In genomic region chr2:6622082-6622481, GRCm38 (mm10) we compare ENCODE assay signal across 30 mouse cellular contexts.
DNase-seq lines count a peak whose midpoint lies in the region; ATAC-seq lines count a peak whose summit lies in the region.
"Had no signal": no experiment of that assay in that cellular context is flagged by ENCODE, and none has a peak within 500 bp of the region (broad histone marks: within the 10 kb centered on the region; RNA-seq: fewer than 3 reads in every experiment).

No protein-coding gene starts in this region.

- no peak overlapping the region for H3K9ac ChIP-seq in kidney, embryonic 15.5 days
- H3K9ac ChIP-seq: embryonic facial prominence, embryonic 13.5 days; forebrain, embryonic 13.5 days; hindbrain, embryonic 12.5 days; limb, embryonic 13.5 days; liver, embryonic 12.5 days; liver, postnatal 0 days; midbrain, embryonic 13.5 days; stomach, embryonic 15.5 days had no signal

- H3K4me3 ChIP-seq in kidney, embryonic 15.5 days (replicated peaks): no peak overlapping the region
- H3K4me3 ChIP-seq: embryonic facial prominence, embryonic 13.5 days; erythroblast, embryonic 14.5 days; forebrain, embryonic 13.5 days; heart, embryonic 10.5 days; hindbrain, embryonic 12.5 days; layer of hippocampus, adult 2 months; left cerebral cortex, adult 2 months; limb, embryonic 13.5 days; liver, embryonic 12.5 days; midbrain, embryonic 13.5 days; stomach, embryonic 15.5 days had no signal

- ATAC-seq in kidney, embryonic 15.5 days (replicated peaks; ENCODE audit: low FRiP score): 0 out of 2 replicates have a peak, but pooled peaks have one; percentile 12
- ATAC-seq in CD4-positive, CD25-positive, alpha-beta regulatory T cell, adult 4 months: peak; percentile 94
- ATAC-seq: forebrain, embryonic 13.5 days; liver, embryonic 12.5 days; liver, postnatal 0 days; midbrain, embryonic 13.5 days had no signal

- no peak overlapping the region for H3K27ac ChIP-seq in kidney, embryonic 15.5 days
- H3K27ac ChIP-seq: embryonic facial prominence, embryonic 13.5 days; forebrain, embryonic 13.5 days; heart, embryonic 10.5 days; hindbrain, embryonic 12.5 days; layer of hippocampus, adult 2 months; left cerebral cortex, adult 2 months; limb, embryonic 13.5 days; liver, embryonic 12.5 days; macrophage; midbrain, embryonic 13.5 days; stomach, embryonic 15.5 days had no signal

- 0 out of 2 replicates have a peak, but pooled peaks cover 3% of the 10 kb centered on the region for H3K4me1 ChIP-seq in kidney, embryonic 15.5 days
- H3K4me1 ChIP-seq: embryonic facial prominence, embryonic 13.5 days; heart, embryonic 10.5 days; hindbrain, embryonic 12.5 days; limb, embryonic 13.5 days; liver, embryonic 12.5 days; stomach, embryonic 15.5 days had no signal

- H3K4me2 ChIP-seq in kidney, embryonic 15.5 days: no peak overlapping the region
- H3K4me2 ChIP-seq: embryonic facial prominence, embryonic 13.5 days; forebrain, embryonic 13.5 days; hindbrain, embryonic 12.5 days; limb, embryonic 13.5 days; liver, embryonic 12.5 days; midbrain, embryonic 13.5 days; stomach, embryonic 15.5 days had no signal

- H3K27me3 ChIP-seq in kidney, embryonic 15.5 days: no peaks in the 10 kb centered on the region
- H3K27me3 ChIP-seq: embryonic facial prominence, embryonic 13.5 days; forebrain, embryonic 13.5 days; hindbrain, embryonic 12.5 days; limb, embryonic 13.5 days; liver, embryonic 12.5 days; midbrain, embryonic 13.5 days; stomach, embryonic 15.5 days had no signal

- H3K9me3 ChIP-seq in kidney, embryonic 15.5 days (replicated peaks): no peaks in the 10 kb centered on the region
- H3K9me3 ChIP-seq: embryonic facial prominence, embryonic 13.5 days; G1E; heart, embryonic 10.5 days; hindbrain, embryonic 12.5 days; limb, embryonic 13.5 days; liver, embryonic 12.5 days; midbrain, embryonic 13.5 days; stomach, embryonic 15.5 days had no signal

- 45% methylated on average over 5 of the region's 5 CpGs for WGBS in kidney, embryonic 15.5 days

- DNase-seq in kidney, postnatal 10 days: no peak
- DNase-seq in CD4-positive helper T cell, adult 2 months (ENCODE audit: low read depth, low spot score): peak; percentile 87
- peak; percentile 78 for DNase-seq in induced T-regulatory cell, adult 2 months (ENCODE audit: low read depth)
- no peak for DNase-seq in spleen, postnatal 4 days (ENCODE audit: low spot score in 2 of 2)
- DNase-seq in lung, postnatal 36 days: no peak
- DNase-seq: adrenal gland, postnatal 36 days; cerebellum, adult 18-20 months; cerebellum, postnatal 25 days; gastrocnemius, postnatal 25 days; heart, adult 11 months; heart, postnatal 36 days; kidney, adult 11 months; kidney, postnatal 36 days; liver, postnatal 0 days; right cerebral cortex, postnatal 14 days had no signal

- no peaks in the 10 kb centered on the region for H3K36me3 ChIP-seq in kidney, embryonic 15.5 days
- H3K36me3 ChIP-seq: embryonic facial prominence, embryonic 13.5 days; G1E; heart, embryonic 10.5 days; hindbrain, embryonic 12.5 days; limb, embryonic 13.5 days; liver, embryonic 12.5 days; stomach, embryonic 15.5 days had no signal

Comparison
In these comparisons a context has a peak if more than half of its experiments do, and no peak if none do; other contexts are left out.
1. DNase-seq: peak in CD4-positive helper T cell, adult 2 months (single experiment) and induced T-regulatory cell, adult 2 months (single experiment); none in kidney, postnatal 10 days (single experiment), spleen, postnatal 4 days (0 of 2) and lung, postnatal 36 days (single experiment).